Mouse (Mus musculus): ENCODE measurements at regions not wholly inside any gene's neighbourhood (a gene's known extent, or its start where the extent isn't known, plus 50 kb on each side); places are given as distances from the start of the nearest gene placed in this dataset.
"Not testable (repeated sequence)": the region's sequence is repeated elsewhere in the genome, so short reads cannot be mapped to it uniquely, and the experiment has no call there.

GRCm38 (mm10) chr16:30795501-30795904 is 196.0 kb downstream of the Fam43a start:
- no peak for DNase-seq (ENCODE audit: extremely low spot score, low read depth, low spot score)

GRCm38 (mm10) chr16:30796103-30796502 is 196.6 kb downstream of the Fam43a start:
- no peak for DNase-seq (ENCODE audit: extremely low spot score, low read depth, low spot score)

DNA sequence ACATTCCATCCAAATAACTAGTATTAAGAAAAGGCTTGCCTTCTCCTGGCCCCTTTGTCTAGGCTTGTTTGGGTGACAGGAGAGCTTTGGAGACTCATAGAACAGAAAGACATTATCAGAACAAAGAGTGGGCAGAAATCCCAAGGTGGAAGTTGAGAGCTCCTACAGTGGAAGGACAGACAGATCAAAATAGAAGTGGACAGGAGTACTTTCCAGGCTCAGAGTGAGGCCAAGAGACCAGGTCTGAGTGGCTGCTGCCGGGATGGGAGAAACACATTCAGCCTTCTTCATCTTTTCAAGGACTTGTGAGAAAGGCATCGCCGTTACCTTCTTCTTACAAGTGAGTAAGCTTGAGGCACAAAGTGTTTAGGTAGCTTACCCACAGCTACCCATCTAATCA is 197.5 kb downstream of the Fam43a start:
- DNase-seq (ENCODE audit: extremely low spot score, low read depth, low spot score), result no peak

DNA sequence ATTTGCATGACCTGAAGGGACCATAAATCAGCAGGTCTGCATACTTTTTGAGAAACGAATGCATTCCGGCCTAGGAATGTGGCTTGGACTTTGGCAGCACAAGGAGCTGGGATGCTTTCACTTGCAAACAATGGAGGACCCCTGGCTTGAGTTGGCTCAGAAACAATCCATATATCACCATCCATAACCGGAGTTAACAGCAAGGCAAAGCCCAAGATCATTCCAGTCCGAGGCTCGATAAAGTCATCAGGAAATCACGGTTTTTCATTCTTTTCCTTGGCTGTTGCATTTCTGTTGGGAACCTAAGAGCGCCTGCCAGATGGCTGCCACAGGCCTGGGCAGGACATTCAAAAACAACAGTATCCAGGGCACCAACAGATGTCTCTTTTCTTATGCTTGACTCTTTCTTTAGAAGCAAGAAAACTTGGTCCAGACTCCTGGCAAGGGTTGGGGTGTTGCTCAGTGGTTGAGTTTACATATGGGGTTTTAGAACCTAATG is 198.5 kb downstream of the Fam43a start:
- no peak for DNase-seq (ENCODE audit: extremely low spot score, low read depth, low spot score)

- no peak for DNase-seq (ENCODE audit: extremely low spot score, low read depth, low spot score)
Observed at GRCm38 (mm10) chr16:30798536-30798935, 199.0 kb downstream of the Fam43a start.

- peak; percentile 64 for DNase-seq (ENCODE audit: extremely low spot score, low read depth, low spot score)
Observed at GRCm38 (mm10) chr16:30799699-30800483, 200.4 kb downstream of the Fam43a start.

DNA sequence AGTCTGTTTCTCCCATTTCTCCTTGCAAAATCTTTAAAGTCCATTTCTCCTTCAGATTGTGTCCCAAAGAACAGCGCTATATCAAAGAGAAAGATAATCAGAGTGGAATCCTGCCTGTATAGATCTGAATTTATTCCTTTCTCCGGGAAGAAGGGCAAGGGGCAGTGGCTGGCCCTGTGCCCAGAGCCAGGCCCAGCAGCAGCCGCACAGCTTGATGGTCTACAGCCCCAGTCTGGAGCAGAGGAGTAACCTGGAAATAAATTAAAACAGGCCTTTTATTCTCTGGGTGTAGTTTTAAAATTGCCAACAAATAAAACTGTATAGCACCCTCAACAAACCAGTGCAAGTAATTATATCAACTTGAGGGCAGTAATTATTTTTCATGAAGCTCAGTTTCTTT is 204.5 kb downstream of the Fam43a start:
- DNase-seq (ENCODE audit: extremely low spot score, low read depth, low spot score), result no peak

DNA sequence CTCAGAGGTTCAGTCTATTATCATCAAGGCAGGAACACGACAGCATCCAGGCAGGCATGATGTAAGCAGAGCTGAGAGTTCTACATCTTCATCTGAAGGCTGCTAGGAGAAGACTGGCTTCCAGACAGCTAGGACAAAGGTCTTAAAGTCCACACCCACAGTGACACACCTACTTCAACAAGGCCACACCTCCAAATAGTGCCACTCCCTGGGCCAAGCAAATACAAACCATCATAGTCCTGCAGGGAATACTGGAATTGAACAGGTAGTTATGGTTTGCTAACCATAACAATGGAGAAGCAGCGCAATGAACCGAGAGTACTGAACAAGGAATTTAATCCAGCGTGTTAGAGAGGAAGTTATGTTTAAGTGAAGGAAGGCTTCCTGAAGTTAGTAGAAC is 206.7 kb downstream of the Fam43a start:
- DNase-seq (ENCODE audit: extremely low spot score, low read depth, low spot score), result not testable (repeated sequence)

- DNase-seq (ENCODE audit: extremely low spot score, low read depth, low spot score), result no peak
Observed at GRCm38 (mm10) chr16:30818541-30819120, 219.1 kb downstream of the Fam43a start.

- no peak for DNase-seq (ENCODE audit: extremely low spot score, low read depth, low spot score)
Observed at GRCm38 (mm10) chr16:30819342-30819741, 219.8 kb downstream of the Fam43a start.

- no peak for DNase-seq (ENCODE audit: extremely low spot score, low read depth, low spot score)
Observed at GRCm38 (mm10) chr16:30820234-30820633, 220.7 kb downstream of the Fam43a start.

GRCm38 (mm10) chr16:30820761-30821160 is 221.2 kb downstream of the Fam43a start:
- DNase-seq (ENCODE audit: extremely low spot score, low read depth, low spot score), result no peak

DNA sequence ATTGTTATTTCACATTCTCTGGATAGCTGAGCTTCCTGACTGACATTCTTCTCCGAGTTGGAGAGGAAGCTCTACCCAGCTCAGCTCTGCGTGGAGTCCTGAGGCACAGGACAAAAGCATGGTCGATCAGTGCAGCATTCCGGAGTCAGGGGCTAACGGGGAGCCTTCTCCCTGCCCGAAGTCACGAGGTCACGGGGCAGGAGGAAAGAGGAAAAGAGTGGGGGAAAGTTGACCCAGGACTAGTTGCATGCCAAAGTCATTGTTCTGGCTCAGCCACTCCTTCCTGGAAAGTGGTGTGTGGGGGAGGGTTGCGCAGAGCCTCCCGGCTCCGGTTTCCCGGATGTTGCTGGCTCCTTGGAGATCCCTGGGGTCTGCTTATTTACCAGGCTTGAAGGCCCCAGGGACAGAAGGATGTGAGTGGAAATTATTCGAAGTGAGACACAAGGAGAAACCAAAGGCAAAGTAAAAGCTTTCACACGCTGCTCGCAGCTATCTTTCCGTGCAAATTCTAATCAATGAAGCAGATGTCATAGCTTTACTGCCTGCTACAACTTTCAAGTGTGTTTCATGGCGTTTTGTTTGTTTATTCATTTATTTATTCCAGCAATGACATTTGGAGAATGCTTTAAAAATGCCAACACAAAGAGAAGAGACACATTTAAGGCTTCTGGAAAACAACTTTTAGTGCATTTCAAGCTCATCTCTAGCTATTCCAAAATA is 221.8 kb downstream of the Fam43a start:
- DNase-seq (ENCODE audit: extremely low spot score, low read depth, low spot score), result peak; percentile 35

- DNase-seq (ENCODE audit: extremely low spot score, low read depth, low spot score), result no peak
Observed at GRCm38 (mm10) chr16:30821911-30822578, 222.5 kb downstream of the Fam43a start.

GRCm38 (mm10) chr16:30826128-30826527 is 226.6 kb downstream of the Fam43a start:
- DNase-seq (ENCODE audit: extremely low spot score, low read depth, low spot score), result no peak

DNA sequence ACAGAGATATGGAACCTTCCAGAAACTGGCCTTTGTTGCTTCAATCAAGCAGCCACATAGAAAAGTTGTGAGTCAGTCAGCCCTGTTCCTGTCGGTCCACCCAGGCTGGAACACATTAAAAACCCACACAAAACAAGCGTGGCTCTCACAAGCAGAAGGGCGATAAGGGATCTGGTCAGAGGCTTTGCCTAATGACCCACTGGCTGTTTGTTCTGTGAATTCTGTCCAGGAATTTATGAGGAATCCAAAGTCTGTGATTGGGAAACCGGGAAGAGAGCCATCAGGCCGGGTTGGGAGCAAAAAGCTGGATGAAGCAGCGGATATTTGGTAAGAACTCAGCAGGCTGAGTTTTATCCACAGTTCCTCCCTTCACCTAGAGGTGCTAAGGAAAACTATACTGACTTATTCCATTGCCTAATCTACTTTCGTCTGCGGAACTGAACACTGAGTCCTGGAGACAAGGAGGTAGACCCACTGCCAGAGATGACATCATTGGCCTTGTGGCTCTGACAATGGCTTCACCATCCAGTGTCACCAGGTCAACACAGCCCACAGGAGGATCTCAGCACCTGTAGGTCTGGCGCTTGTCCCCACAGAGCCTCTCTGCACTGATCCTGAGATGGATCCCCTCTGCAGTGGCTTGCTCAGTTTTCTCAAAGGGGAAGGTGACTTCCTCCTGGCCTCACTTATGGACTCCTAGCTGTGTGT is 228.5 kb downstream of the Fam43a start:
- DNase-seq (ENCODE audit: extremely low spot score, low read depth, low spot score), result no peak

GRCm38 (mm10) chr16:30834561-30834960 is 235.0 kb downstream of the Fam43a start:
- DNase-seq (ENCODE audit: extremely low spot score, low read depth, low spot score), result peak; percentile 22

- DNase-seq (ENCODE audit: extremely low spot score, low read depth, low spot score), result no peak
Observed at GRCm38 (mm10) chr16:30835678-30836077, 236.2 kb downstream of the Fam43a start.

DNA sequence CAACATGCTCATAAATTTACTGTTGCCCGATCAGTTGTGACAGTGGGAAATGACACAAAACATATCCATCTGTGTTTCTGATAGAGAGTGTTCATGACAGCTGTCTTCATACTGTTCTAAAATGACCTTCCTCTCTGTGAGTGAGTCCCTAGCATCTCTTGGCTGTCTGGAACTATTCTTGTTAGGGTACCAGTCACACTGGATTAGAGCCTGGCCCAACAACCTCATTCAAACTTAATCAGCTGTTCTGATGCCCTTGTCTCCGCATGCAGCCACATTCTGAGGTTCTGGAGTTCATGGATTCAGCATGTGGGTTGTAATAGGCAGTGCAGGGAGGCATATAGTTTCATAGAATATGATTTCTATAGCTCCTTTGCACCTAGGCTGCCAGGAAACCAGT is 238.4 kb downstream of the Xxylt1 start:
- DNase-seq (ENCODE audit: extremely low spot score, low read depth, low spot score), result no peak

- no peak for DNase-seq (ENCODE audit: extremely low spot score, low read depth, low spot score)
Observed at GRCm38 (mm10) chr16:30852595-30852994, 228.6 kb downstream of the Xxylt1 start.

GRCm38 (mm10) chr16:30854716-30855115 is 226.5 kb downstream of the Xxylt1 start:
- no peak for DNase-seq (ENCODE audit: extremely low spot score, low read depth, low spot score)

Measured in hindlimb bud, embryonic 11.5 days (tissue).